Mouse (Mus musculus) adrenal gland, adult (tissue): ENCODE measurements around the gene Tctn1.
A peak's percentile ranks its signal among the peaks of the same experiment; 100 is the strongest.

ENCODE experiments used
- DNase-seq, 2 experiments: peaks; one replicate each; pipeline ENCODE4 v3.0.0; 2022 to 2023; ENCODE audit warnings: low spot score in 1 of 2; ENCODE audit not compliant: inconsistent age in 2 of 2

Gene Tctn1

DNA sequence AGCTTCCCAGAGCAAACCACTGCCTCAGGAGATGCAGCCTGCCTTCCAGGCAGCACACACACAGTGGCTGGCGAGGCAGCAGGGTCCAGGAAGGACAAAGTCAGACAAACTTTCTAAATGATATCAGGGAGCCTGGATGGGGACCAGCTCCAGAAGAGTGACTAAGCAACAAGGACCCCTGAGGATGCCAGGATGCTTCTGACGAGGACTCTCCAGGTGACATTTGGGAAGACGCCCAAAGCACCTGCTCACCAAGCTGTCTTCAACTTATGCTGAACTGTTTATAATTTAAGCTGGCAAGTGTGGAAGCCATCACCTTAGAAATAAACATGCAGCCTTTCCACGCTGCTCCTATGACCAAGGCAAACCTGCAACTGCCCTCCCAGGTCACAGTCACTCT, 15.0 kb downstream of the Tctn1 start:
- DNase-seq = no peak

- DNase-seq = peak; percentile 59 to 61
Measured at GRCm38 (mm10) chr5:122247934-122248333, 16.3 kb downstream of the Tctn1 start.

GRCm38 (mm10) chr5:122247529-122247928, 16.7 kb downstream of the Tctn1 start:
- DNase-seq = no peak

DNA sequence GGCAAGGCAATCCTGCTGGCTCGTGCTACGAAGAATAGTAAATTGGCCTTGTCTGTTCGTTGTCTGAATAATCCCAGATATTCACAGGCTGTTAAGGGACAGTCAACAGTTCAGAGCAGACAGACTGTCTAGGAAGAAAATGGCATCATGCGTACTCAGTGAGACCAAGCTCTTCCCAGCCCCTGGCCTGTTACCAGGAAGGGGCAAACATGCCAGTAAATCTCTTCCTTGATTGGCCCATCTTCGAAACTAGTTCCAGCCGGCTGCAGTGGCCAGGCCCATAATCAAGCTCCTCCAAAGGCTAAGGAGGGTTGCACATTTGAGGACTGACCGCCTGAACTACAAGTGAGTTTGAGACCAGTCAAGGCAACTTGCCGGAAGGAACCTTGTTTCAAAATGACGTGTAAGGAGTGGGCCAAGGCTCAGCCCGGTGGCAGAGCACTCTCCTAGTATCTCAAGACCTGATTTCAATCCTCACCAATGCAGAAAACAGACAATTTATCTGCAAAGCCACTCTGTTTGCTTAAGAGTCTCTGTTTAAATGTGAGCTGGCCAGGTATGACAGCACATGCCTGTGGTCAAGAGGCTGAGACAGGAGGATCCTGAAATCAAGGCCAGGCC, 17.6 kb downstream of the Tctn1 start:
- no peak for DNase-seq

DNA sequence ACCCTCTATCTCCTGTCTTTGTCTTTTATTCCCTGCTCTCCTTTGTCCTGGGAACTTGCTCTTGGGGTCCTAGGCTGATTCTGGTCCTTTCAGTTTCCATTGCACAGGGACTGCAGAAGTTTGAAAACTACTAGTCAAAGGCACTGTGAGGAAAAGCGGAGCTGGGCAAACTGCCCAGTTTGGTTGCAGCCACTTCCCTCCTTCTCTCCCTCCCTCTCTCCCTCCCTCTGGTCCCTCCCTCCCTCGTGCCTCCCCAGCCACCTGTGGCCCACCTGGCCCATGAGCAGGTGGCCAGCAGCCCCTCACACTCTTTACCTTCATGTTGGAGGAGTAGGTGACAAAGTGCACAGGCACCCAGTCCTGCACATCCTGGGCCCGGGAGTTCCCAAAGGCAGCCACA, 19.1 kb downstream of the Tctn1 start:
- DNase-seq = no peak

- DNase-seq = no peak
Measured at GRCm38 (mm10) chr5:122243781-122244523, 20.3 kb downstream of the Tctn1 start.

GRCm38 (mm10) chr5:122242521-122243123, 21.6 kb downstream of the Tctn1 start:
- DNase-seq = no peak

GRCm38 (mm10) chr5:122240989-122241388, 23.3 kb downstream of the Tctn1 start:
- DNase-seq = no peak

DNA sequence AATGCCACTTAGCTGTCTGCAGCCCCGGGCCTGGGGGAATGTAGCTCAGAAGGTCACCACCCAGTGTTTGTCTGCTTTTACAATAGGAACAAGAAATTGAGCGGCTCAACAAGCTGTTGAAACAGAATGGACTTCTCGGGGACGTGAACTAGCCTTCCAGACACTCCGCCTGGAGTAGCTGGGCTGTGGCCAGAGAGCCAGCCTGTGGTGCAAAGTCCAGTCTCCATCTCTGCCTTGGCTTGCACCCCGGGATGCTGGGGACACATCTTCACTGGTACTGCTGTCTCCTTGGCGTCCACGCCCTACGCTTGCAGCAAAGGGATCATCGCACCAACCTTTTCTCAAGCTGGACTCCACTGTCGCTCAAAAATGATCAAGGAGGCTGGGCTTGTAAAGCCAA, 23.7 kb downstream of the Tctn1 start:
- no peak for DNase-seq

DNA sequence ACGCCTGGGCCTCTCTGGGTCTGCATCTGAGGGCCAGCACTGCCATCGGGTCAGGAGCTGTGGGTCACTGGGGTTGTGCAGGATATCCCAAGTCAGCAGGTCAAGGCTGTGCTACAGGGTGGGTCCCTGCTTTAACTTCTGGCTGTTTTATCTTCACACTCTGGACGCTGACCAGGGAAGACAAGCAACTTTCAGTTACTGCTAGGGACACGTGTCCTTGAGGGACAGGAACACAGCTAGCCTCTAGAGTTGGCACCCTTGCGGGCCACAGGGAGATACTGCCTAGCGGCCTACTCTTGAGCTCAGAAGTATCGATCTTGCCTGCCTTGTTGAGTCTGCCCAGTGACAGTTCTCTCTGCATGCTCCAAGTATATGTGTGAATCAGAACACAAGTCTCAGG, 24.6 kb downstream of the Tctn1 start:
- peak; percentile 60 to 61 for DNase-seq

GRCm38 (mm10) chr5:122237200-122237599, 27.1 kb downstream of the Tctn1 start:
- no peak for DNase-seq

- DNase-seq = no peak
Measured at GRCm38 (mm10) chr5:122235196-122235836, 28.9 kb downstream of the Tctn1 start.

DNA sequence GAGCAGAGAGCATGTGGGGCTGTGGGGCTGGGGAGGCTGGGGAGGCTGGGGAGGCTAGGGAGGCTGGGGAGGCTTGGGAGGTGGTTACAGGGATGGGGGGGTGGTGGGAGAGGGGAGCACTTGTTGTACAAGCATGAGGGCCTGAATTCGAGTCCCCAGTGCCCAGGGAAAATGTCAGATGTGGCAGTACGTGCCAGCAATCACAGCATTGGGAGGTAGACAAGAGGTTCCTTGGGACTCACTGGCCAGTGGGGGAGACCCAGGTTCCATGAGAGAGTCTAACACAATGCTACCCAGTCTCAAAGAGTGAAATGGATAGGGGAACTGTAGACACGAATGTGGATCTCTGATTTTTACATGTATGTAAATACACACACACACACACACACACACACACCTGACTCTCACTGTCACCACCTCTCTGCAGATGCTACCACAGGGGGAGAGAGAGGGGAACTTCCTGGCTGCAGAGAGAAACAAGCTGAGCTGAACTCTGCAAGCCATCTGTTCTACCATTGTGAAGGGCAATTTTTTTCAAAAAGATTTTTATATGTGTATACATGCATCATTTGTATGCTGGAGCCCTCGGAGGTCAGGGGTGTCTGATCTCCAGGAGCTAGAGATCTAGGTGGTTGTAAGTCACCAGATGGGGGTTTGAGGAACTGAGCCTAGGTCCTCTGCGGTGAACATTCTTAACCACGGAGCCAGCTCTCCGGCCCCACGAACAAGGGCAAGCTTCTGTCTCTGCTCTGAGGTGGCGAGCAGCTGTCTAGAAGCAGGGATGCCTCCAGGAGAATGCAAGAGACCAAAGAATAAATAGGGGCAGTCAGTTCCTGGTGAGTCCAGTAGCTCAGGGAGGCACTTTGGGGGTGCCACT, 29.7 kb downstream of the Tctn1 start:
- DNase-seq = no peak

- no peak for DNase-seq
Measured at GRCm38 (mm10) chr5:122233695-122234094, 30.6 kb downstream of the Tctn1 start.

- DNase-seq = no peak
Measured at GRCm38 (mm10) chr5:122233077-122233581, 31.1 kb downstream of the Tctn1 start.

- no peak for DNase-seq
Measured at GRCm38 (mm10) chr5:122232004-122232403, 32.3 kb downstream of the Tctn1 start.

DNA sequence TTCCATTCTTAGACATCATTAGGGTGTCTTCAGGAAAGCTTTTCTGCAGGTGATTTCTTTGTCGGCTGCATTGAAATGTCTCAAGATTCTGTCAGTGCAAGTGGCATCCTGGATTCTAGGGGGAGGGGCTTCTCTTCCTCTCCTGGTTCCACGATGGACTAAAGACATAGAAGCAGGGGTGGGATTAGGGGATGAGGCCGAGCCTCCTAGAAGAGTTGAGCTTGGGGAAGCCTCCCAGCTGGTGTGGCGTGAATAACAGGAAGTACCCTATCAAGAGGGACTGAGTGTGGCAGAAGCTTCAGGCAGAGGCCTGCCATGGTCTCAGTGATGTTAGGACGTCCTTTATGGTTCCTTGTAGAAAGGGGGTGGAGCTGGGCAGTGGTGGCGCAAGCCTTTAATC, 32.8 kb downstream of the Tctn1 start:
- no peak for DNase-seq

DNA sequence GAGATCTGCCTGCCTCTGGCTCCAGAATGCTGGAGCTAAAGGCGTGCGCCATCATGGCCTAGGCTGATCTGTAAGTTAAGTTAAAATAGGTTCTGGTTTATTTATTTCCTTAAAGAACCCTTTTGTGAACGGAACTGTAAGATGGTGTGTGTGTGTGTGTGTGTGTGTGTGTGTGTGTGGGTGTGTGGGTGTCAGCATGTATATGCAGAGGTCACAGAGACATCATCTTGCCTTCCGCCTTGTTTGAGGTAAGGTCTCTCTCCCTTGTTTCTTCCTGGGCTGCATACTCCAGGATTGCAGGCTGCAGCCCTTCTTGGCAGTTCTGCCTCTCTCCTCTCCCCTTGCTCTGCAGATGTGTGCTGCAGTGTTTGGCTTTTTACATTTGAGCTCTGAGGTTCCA, 33.4 kb downstream of the Tctn1 start:
- no peak for DNase-seq

- peak in 1 of 2 experiments; percentile 68 for DNase-seq
Measured at GRCm38 (mm10) chr5:122228772-122229171, 35.5 kb downstream of the Tctn1 start.

GRCm38 (mm10) chr5:122228271-122228765, 35.9 kb downstream of the Tctn1 start:
- DNase-seq = no peak
